Mouse (Mus musculus) limb, embryonic 11.5 days (tissue): ENCODE results near the gene Dok7. TPM values are rescaled to one million over a fixed set of nuclear protein-coding genes. Genes with fewer than 3 reads are reported as not detected.
A peak's percentile ranks its signal among the peaks of the same experiment; 100 is the strongest.

Experiments
- ATAC-seq: fragments of 200-750 bp; cut with Nextera tagmentation; 2 replicates; pipeline ENCODE4 v1.8.0; 2017; ENCODE audit warnings: low read depth; ENCODE audit not compliant: insufficient number of reproducible peaks, low FRiP score, low TSS enrichment
- DNase-seq: peaks from one replicate; pipeline ENCODE4 v3.0.0-alpha.2; 2015; ENCODE audit warnings: low spot score
- H3K27ac ChIP-seq: fragments of 300-500 bp; sonication (generic); replicated peaks from 2 replicates; pipeline ENCODE4 v1.5.1; 2014; ENCODE audit warnings: low read depth, mild to moderate bottlenecking, low read length
- H3K27me3 ChIP-seq: fragments of 300-500 bp; sonication (generic); 2 replicates; pipeline ENCODE4 v1.6.1; 2014; ENCODE audit warnings: mild to moderate bottlenecking, low read length, mixed read lengths; ENCODE audit not compliant: control insufficient read depth, insufficient read depth
- H3K36me3 ChIP-seq: fragments of 300-500 bp; sonication (generic); 2 replicates; pipeline ENCODE4 v1.6.1; 2014; ENCODE audit warnings: mild to moderate bottlenecking, low read length, moderate library complexity, mixed read lengths; ENCODE audit not compliant: control insufficient read depth, insufficient read depth
- H3K4me1 ChIP-seq: fragments of 300-500 bp; sonication (generic); 2 replicates; pipeline ENCODE4 v1.6.1; 2014; ENCODE audit warnings: low read length, mixed read lengths; ENCODE audit not compliant: control insufficient read depth, insufficient read depth
- H3K4me2 ChIP-seq: fragments of 300-500 bp; sonication (generic); 2 replicates; pipeline ENCODE4 v1.6.1; 2014; ENCODE audit warnings: low read depth, mild to moderate bottlenecking, moderate library complexity; ENCODE audit not compliant: severe bottlenecking
- H3K4me3 ChIP-seq: fragments of 300-500 bp; sonication (generic); 2 replicates; pipeline ENCODE4 v1.5.1; 2014; ENCODE audit warnings: low read depth, low read length
- H3K9ac ChIP-seq: fragments of 300-500 bp; sonication (generic); 2 replicates; pipeline ENCODE4 v1.6.1; 2014; ENCODE audit warnings: mild to moderate bottlenecking, low read length
- H3K9me3 ChIP-seq: fragments of 300-500 bp; sonication (generic); 2 replicates; pipeline ENCODE4 v1.6.1; 2016; ENCODE audit warnings: low read length; ENCODE audit not compliant: control insufficient read depth
- WGBS: fragments of 180-500 bp; shearing (Covaris S2); extraction: QIAGEN DNeasy Blood & Tissue Kit; methylation state at CpG from one replicate; pipeline ENCODE4 v1.1.7; 2014; 5-methylcytosine and 5-hydroxymethylcytosine counted together
- microRNA-seq: library from miRNA; unstranded; fragments of <30 nt; microRNA quantifications from one replicate; pipeline ENCODE4, GENCODE M21; 2016
- polyA plus RNA-seq: library from polyadenylated mRNA; unstranded; fragments of >200 nt; fragmentation: Nextera tagmentation; extraction: Ambion mirVana; gene quantifications from 2 replicates; pipeline ENCODE4 v1.2.1, GENCODE M21; 2014

Gene Dok7
- polyA plus RNA-seq, 1 experiment from 2014 or later = 0.48 TPM

- DNase-seq = peak; percentile 90
- 4% methylated on average over 7 of the region's 7 CpGs for WGBS
- no peak overlapping the region for H3K4me3 ChIP-seq
- H3K9me3 ChIP-seq = no peaks in the 10 kb centered on the region
- no peaks in the 10 kb centered on the region for H3K27me3 ChIP-seq
- no peak for ATAC-seq
- H3K36me3 ChIP-seq = no peaks in the 10 kb centered on the region
- H3K27ac ChIP-seq = no peak overlapping the region
- H3K4me2 ChIP-seq = no peak overlapping the region
- no peaks in the 10 kb centered on the region for H3K4me1 ChIP-seq
- no peak overlapping the region for H3K9ac ChIP-seq
These were observed 75.2 kb downstream of the Dok7 start for GRCm38 (mm10) chr5:35131773-35132172.

DNA sequence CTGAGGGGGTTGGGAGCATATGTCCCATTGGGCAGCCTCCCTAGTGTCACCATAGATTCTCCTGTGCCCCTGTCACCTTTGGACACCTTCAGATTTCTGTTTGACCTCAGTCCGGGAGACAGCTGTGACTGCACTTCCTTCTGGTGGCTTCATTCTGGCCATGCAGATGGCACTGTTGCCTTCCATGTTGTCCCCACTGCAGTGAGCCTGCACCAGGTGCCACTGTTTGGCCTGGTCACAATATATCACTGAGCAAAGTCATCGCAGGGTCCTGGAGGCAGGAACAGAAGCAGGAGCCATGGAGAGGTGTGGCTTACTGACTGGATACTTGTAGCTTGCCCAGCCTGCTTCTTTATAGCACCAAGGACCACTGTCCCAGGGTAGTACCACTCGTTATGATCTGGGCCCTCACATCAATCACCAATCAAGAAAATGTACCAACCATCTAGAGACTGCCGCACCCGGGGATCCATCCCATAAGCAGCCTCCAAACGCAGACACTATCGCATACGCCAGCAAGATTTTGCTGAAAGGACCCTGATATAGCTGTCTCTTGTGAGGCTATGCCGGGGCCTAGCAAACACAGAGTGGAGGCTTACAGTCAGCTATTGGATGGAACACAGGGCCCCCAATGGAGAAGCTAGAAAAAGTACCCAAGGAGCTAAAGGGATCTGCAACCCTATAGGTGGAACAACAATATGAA is 75.9 kb downstream of the Dok7 start:
- no peak overlapping the region for H3K4me3 ChIP-seq
- no peaks in the 10 kb centered on the region for H3K36me3 ChIP-seq
- H3K4me1 ChIP-seq = no peaks in the 10 kb centered on the region
- 93% methylated on average over 9 of the region's 9 CpGs for WGBS
- no peak overlapping the region for H3K27ac ChIP-seq
- DNase-seq (no peak), ATAC-seq (no peak)
- H3K4me2 ChIP-seq = no peak overlapping the region
- no peaks in the 10 kb centered on the region for H3K9me3 ChIP-seq
- no peak overlapping the region for H3K9ac ChIP-seq
- H3K27me3 ChIP-seq = no peaks in the 10 kb centered on the region

GRCm38 (mm10) chr5:35133468-35133867 is 76.9 kb downstream of the Dok7 start:
- Histone ChIP-seq H3K9me3 (no peaks in the 10 kb centered on the region), H3K4me1 (no peaks in the 10 kb centered on the region), H3K27ac (no peak overlapping the region), H3K4me3 (no peak overlapping the region), H3K9ac (no peak overlapping the region), H3K4me2 (no peak overlapping the region), H3K27me3 (no peaks in the 10 kb centered on the region), H3K36me3 (no peaks in the 10 kb centered on the region)
- no peak for DNase-seq
- WGBS = 91% methylated on average over 4 of the region's 4 CpGs
- ATAC-seq = no peak

GRCm38 (mm10) chr5:35134286-35134685 is 77.7 kb downstream of the Dok7 start:
- Histone ChIP-seq H3K27ac (no peak overlapping the region), H3K36me3 (no peaks in the 10 kb centered on the region), H3K9ac (no peak overlapping the region), H3K27me3 (no peaks in the 10 kb centered on the region), H3K4me3 (no peak overlapping the region), H3K4me2 (no peak overlapping the region), H3K9me3 (no peaks in the 10 kb centered on the region), H3K4me1 (no peaks in the 10 kb centered on the region)
- ATAC-seq = no peak
- WGBS = 70% methylated on average over 3 of the region's 3 CpGs
- DNase-seq = no peak

DNA sequence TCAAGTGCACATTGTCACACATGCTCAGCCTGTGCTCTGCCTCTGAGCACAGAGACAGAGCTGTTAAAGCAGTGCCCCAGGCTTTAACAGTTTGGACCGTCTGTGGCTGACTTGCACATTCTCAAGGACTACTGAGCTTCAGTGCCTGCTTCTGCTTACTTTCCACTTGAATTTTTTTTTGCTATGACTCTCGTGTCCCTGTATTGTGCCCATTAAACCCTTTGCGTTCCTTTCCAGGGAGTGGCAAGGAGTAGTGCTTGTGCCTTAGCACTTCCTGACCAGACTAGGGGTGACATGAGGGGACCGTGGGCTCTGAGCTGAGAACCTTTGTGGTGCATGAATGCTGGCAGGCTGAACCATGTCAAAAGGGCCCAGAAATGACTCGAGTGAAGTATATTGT is 79.3 kb downstream of the Dok7 start:
- H3K9me3 ChIP-seq = no peaks in the 10 kb centered on the region
- 72% methylated on average over 5 of the region's 5 CpGs for WGBS
- DNase-seq = no peak
- no peak overlapping the region for H3K27ac ChIP-seq
- no peak overlapping the region for H3K4me2 ChIP-seq
- H3K36me3 ChIP-seq = no peaks in the 10 kb centered on the region
- no peaks in the 10 kb centered on the region for H3K27me3 ChIP-seq
- H3K4me3 ChIP-seq = no peak overlapping the region
- no peaks in the 10 kb centered on the region for H3K4me1 ChIP-seq
- no peak for ATAC-seq
- no peak overlapping the region for H3K9ac ChIP-seq

Small RNAs within 50 kb of the gene (microRNA-seq; reads per million reads assigned to microRNA genes)
- 6.7 reads per million, percentile 15 among the genes with 10 or more reads in this experiment for gene Mir3097

Other genes with a start within 250 kb of the Dok7 start
- gene Msantd1, start 148.8 kb upstream of the Dok7 start, polyA plus RNA-seq = 0.61 and 0.99 TPM in 2 replicates
- gene Rgs12, start 107.3 kb upstream of the Dok7 start, polyA plus RNA-seq = 38.4 and 38.7 TPM in 2 replicates
- 0.40 TPM in 1 of 2 replicates, not detected in the other for gene Hgfac, start 15.3 kb upstream of the Dok7 start, polyA plus RNA-seq
- gene Lrpap1, start 49.0 kb downstream of the Dok7 start, polyA plus RNA-seq = 60.3 and 67.0 TPM in 2 replicates
- not detected in 2 replicates for gene Adra2c, start 221.6 kb downstream of the Dok7 start, polyA plus RNA-seq